Mouse (Mus musculus): Measurements from ENCODE around the gene Disp2. TPM values are rescaled to one million over a fixed set of nuclear protein-coding genes. Genes with fewer than 3 reads are reported as not detected.

The Disp2 gene
- polyA plus RNA-seq, 1 experiment = not detected

DNA sequence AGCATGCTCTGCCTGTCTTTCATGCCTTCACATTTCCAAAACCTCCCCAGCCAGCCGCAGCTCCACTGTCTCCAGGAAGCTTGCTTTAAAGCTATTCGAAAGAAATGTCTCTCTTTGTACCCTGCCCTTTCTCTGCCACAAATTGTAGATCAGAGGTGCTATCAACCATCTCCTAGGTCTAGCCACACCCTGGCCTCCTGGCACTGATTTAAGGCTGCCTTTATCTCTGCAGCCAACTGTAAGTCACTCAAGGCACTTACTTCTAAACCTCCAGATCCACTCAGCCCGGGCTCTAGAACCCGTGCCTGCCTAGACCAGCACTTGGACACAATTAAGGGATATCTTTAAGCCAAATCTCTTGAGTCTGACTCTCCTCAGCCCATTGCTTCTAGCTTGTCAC lies 1.1 kb upstream of the Disp2 start:
- peaks cover 21% of the 10 kb centered on the region for H3K4me1 ChIP-seq (ENCODE audit: control insufficient read depth)
- no peak for TF ChIP-seq TAL1 (IDR thresholded peaks at IDR 0.05; ENCODE audit: low read length)
- no peak for TF ChIP-seq GATA1 (IDR thresholded peaks at IDR 0.05; ENCODE audit: low read length)
- H3K4me3 ChIP-seq (replicated peaks) = no peak overlapping the region
- no peaks in the 10 kb centered on the region for H3K9me3 ChIP-seq (ENCODE audit: control insufficient read depth, low read length)
- H3K27me3 ChIP-seq (ENCODE audit: control insufficient read depth) = peaks cover 32% of the 10 kb centered on the region
- no peaks in the 10 kb centered on the region for H3K36me3 ChIP-seq (ENCODE audit: control insufficient read depth)

DNA sequence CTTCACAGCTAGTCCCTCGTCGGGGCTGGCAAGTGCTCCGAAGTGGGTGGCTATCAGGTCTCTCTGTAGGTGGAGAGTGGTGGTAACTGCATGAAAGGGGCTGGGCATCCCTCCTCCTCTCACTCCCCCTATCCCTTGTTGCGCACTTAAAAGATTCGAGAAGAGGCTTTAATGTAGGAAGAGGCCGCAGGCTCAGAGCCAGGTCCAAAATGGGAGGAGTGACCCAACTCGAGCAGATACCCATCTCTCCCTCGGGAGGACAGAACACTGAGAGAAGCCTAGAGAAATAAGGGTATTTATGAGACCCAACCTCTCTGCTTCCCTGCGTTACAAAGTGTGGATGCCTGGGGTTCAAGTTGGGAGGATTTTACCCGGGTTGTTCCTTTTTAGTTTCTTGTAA lies 454 bp upstream of the Disp2 start:
- TF ChIP-seq GATA1 (IDR thresholded peaks at IDR 0.05; ENCODE audit: low read length) (no peak), TAL1 (IDR thresholded peaks at IDR 0.05; ENCODE audit: low read length) (no peak)
- H3K4me3 ChIP-seq (replicated peaks) = peak overlapping the region; percentile 19
- no peaks in the 10 kb centered on the region for H3K36me3 ChIP-seq (ENCODE audit: control insufficient read depth)
- peaks cover 32% of the 10 kb centered on the region for H3K27me3 ChIP-seq (ENCODE audit: control insufficient read depth)
- no peaks in the 10 kb centered on the region for H3K9me3 ChIP-seq (ENCODE audit: control insufficient read depth, low read length)
- H3K4me1 ChIP-seq (ENCODE audit: control insufficient read depth) = peaks cover 21% of the 10 kb centered on the region

DNA sequence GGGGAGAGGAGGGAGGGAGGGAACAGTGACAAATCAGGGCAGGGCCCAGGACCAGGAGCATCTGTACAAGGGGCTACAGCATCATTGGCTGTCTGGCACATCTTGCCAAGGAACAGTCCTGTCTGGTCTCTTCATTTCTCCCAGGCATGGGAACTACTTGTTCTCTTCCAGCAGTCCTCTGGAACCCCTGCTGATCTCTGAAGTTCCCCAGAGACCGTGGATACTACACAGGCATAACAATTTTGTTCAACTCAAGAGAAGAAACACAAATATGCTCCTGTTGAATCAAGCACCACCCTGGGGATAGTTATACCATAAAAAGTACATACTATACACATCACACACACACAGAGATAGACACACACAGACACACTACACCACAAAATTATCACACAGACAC lies 1.6 kb downstream of the Disp2 start:
- Histone ChIP-seq H3K27me3 (ENCODE audit: control insufficient read depth) (peaks cover 27% of the 10 kb centered on the region), H3K4me3 (replicated peaks) (no peak overlapping the region), H3K36me3 (ENCODE audit: control insufficient read depth) (no peaks in the 10 kb centered on the region), H3K4me1 (ENCODE audit: control insufficient read depth) (peaks cover 21% of the 10 kb centered on the region), H3K9me3 (ENCODE audit: control insufficient read depth, low read length) (no peaks in the 10 kb centered on the region)
- TF ChIP-seq GATA1 (IDR thresholded peaks at IDR 0.05; ENCODE audit: low read length) (no peak), TAL1 (IDR thresholded peaks at IDR 0.05; ENCODE audit: low read length) (no peak)

DNA sequence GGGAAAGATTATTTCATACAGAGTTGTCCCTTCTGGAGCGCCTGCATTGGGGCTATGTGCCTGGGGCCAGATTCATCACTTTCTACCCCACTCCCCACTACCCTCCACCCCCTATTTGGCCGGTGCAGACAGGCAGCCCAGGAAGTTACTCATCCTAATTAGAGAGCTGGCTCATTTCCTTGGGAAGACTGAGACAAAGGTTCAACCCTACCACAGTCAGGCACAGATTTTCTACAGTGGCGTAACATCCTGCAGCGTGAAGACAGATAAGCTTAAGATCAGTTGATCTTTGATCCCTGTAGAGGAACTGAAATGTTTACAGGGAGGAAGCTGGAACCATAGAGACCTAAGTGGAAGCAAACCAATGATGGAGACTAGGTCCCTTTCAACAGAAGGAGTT lies 2.8 kb downstream of the Disp2 start:
- TF ChIP-seq GATA1 (IDR thresholded peaks at IDR 0.05; ENCODE audit: low read length) = no peak
- H3K36me3 ChIP-seq (ENCODE audit: control insufficient read depth) = no peaks in the 10 kb centered on the region
- H3K4me3 ChIP-seq (replicated peaks) = no peak overlapping the region
- peaks cover 30% of the 10 kb centered on the region for H3K4me1 ChIP-seq (ENCODE audit: control insufficient read depth)
- no peaks in the 10 kb centered on the region for H3K9me3 ChIP-seq (ENCODE audit: control insufficient read depth, low read length)
- peaks cover 26% of the 10 kb centered on the region for H3K27me3 ChIP-seq (ENCODE audit: control insufficient read depth)

DNA sequence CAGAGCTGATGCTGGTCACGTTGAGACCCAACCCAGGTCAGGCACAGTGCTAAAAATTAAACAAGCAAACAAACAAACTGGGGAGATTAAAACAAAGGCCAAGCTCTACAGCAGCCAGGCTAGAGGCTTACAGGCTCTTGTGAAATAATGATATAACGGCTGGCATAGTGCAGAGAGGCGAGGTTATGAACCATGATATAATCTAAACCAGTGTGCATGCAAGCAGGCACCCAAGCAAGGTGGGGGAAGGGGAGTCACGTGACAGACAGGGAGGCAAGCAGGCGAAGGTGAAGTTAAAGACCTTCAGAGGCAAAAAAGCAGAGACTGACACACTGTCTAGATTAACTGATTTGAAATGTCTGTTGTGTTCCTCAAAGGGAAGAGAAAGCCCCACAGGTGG lies 3.6 kb downstream of the Disp2 start:
- no peaks in the 10 kb centered on the region for H3K36me3 ChIP-seq (ENCODE audit: control insufficient read depth)
- H3K27me3 ChIP-seq (ENCODE audit: control insufficient read depth) = peaks cover 21% of the 10 kb centered on the region
- H3K4me3 ChIP-seq (replicated peaks) = no peak overlapping the region
- TF ChIP-seq TAL1 (IDR thresholded peaks at IDR 0.05; ENCODE audit: low read length) (no peak), GATA1 (IDR thresholded peaks at IDR 0.05; ENCODE audit: low read length) (no peak)
- no peaks in the 10 kb centered on the region for H3K9me3 ChIP-seq (ENCODE audit: control insufficient read depth, low read length)
- H3K4me1 ChIP-seq (ENCODE audit: control insufficient read depth) = peaks cover 30% of the 10 kb centered on the region

DNA sequence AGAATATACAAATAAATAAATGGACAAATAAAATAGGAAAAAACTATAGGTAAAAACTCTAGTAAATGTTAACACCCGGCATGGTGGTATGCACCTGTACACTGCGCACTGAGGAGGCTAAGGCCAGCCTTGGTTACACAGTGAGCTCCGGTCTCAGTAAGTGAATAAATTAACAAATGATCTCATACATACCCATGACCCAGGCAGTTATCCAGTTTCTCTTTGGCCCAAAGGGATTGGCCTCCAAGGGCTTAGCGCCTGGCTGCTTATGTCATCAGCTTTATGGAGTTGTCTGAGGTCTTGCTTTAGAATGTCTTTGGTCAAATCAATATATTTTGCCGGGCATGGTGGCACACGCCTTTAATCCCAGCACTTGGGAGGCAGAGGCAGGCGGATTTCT lies 4.1 kb downstream of the Disp2 start:
- no peaks in the 10 kb centered on the region for H3K9me3 ChIP-seq (ENCODE audit: control insufficient read depth, low read length)
- no peak overlapping the region for H3K4me3 ChIP-seq (replicated peaks)
- no peaks in the 10 kb centered on the region for H3K36me3 ChIP-seq (ENCODE audit: control insufficient read depth)
- H3K27me3 ChIP-seq (ENCODE audit: control insufficient read depth) = peaks cover 21% of the 10 kb centered on the region
- TF ChIP-seq TAL1 (IDR thresholded peaks at IDR 0.05; ENCODE audit: low read length) (no peak), GATA1 (IDR thresholded peaks at IDR 0.05; ENCODE audit: low read length) (no peak)
- H3K4me1 ChIP-seq (ENCODE audit: control insufficient read depth) = peaks cover 26% of the 10 kb centered on the region

DNA sequence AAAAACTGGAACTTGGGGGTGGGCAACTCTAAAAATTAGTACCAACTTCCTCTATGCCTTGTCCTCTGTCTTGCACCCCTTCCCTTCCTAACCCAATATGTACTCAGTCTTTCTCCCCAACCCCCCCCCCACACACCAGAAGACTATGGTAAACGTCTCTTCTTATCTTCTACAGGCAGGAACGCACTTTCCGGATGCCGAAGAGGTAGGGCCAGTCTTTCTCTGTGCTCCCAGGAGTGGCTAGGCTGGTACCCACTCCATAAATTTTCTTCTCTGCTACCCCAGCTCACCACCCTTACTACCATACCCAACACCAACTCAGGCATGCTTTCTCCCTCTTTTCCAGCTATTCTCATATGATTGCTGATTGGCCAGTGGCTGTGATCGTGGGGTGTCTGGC lies 7.0 kb downstream of the Disp2 start:
- Histone ChIP-seq H3K4me3 (replicated peaks) (no peak overlapping the region), H3K4me1 (ENCODE audit: control insufficient read depth) (peaks cover 28% of the 10 kb centered on the region), H3K27me3 (ENCODE audit: control insufficient read depth) (peaks cover under 1% of the 10 kb centered on the region), H3K9me3 (ENCODE audit: control insufficient read depth, low read length) (no peaks in the 10 kb centered on the region), H3K36me3 (ENCODE audit: control insufficient read depth) (no peaks in the 10 kb centered on the region)
- TF ChIP-seq GATA1 (IDR thresholded peaks at IDR 0.05; ENCODE audit: low read length) (no peak), TAL1 (IDR thresholded peaks at IDR 0.05; ENCODE audit: low read length) (no peak)

DNA sequence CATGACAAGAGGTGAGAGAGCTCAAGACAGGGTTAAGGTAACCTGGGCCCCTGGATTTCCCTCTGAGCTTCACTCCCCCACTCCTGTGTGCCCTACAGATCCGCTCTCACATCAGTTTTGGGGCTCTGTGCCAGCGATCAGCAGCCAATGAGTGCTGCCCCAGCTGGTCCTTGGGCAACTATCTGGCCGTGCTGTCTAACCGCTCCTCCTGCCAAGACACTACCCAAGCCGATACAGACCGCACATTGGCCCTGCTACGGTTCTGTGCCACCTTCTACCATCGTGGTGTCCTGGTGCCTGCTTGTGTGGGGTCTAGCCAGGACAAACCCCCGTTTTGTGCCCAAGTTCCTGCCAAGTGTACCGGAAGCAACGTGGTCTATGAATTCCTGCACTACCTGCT lies 10.0 kb downstream of the Disp2 start:
- Histone ChIP-seq H3K9me3 (ENCODE audit: control insufficient read depth, low read length) (no peaks in the 10 kb centered on the region), H3K27me3 (ENCODE audit: control insufficient read depth) (peaks cover 3% of the 10 kb centered on the region), H3K36me3 (ENCODE audit: control insufficient read depth) (no peaks in the 10 kb centered on the region), H3K4me1 (ENCODE audit: control insufficient read depth) (peaks cover 47% of the 10 kb centered on the region), H3K4me3 (replicated peaks) (no peak overlapping the region)
- TF ChIP-seq TAL1 (IDR thresholded peaks at IDR 0.05; ENCODE audit: low read length) (no peak), GATA1 (IDR thresholded peaks at IDR 0.05; ENCODE audit: low read length) (no peak)

DNA sequence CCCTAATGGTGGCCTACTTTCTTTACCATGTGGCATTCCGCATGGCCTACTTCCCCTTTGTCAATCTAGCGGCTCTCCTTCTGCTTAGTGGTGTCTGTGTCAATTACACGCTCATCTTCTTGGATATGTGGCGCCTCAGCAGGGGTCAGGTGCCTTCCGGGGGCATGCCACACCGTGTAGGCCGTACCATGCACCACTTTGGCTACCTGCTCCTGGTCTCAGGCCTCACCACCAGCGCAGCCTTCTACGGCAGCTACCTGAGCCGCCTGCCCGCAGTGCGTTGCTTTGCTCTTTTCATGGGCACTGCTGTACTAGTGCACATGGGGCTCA lies 10.7 kb downstream of the Disp2 start:
- H3K9me3 ChIP-seq (ENCODE audit: control insufficient read depth, low read length) = no peaks in the 10 kb centered on the region

More for the DNA sequence above, 10.7 kb downstream of the Disp2 start:
- TF ChIP-seq TAL1 (IDR thresholded peaks at IDR 0.05; ENCODE audit: low read length) (no peak), GATA1 (IDR thresholded peaks at IDR 0.05; ENCODE audit: low read length) (no peak)
- peaks cover 47% of the 10 kb centered on the region for H3K4me1 ChIP-seq (ENCODE audit: control insufficient read depth)
- peaks cover 3% of the 10 kb centered on the region for H3K27me3 ChIP-seq (ENCODE audit: control insufficient read depth)
- H3K36me3 ChIP-seq (ENCODE audit: control insufficient read depth) = no peaks in the 10 kb centered on the region
- peak overlapping the region; percentile 37 for H3K4me3 ChIP-seq (replicated peaks)

Measured in erythroblast, embryonic 14.5 days (primary cell).